Mouse (Mus musculus): ENCODE measurements around the gene Cryzl2.

DNA sequence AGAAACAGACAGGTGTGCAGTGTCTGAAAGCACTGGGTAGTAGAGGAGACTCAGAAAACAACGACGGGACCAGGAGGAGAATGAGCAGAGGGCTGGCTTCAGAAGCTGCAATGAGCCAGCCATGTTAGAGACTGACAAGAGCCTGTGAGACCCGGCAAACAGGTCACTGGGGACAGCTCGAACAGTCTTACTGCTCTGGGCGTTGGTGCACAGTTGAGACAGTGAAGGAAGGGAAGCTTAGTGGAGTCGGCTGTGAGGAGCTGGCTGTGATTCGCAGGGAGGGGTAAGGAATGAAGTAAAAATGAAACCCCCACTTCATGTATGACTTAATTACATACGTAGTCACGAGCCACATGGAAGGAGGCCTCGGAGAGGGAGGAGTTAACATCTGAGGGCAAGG is 8.8 kb upstream of the Cryzl2 start:
- TF ChIP-seq CTCF (IDR thresholded peaks at IDR 0.05; ENCODE audit: borderline replicate concordance, extremely low read depth, insufficient read depth, insufficient read length) (no peak), POLR2A (IDR thresholded peaks at IDR 0.05; ENCODE audit: borderline replicate concordance, extremely low read depth, insufficient read depth, insufficient read length, poor library complexity, severe bottlenecking) (no peak)
